Mouse (Mus musculus) MEL (cell line): ENCODE data around the gene Fbxw11. TPM values are rescaled to one million over a fixed set of nuclear protein-coding genes. Genes with fewer than 3 reads are reported as not detected.

Experiments
- DNase-seq: peaks from one replicate; pipeline ENCODE4 v3.0.0; 2011; ENCODE audit warnings: low read depth, low spot score
- H3K27ac ChIP-seq: 2 replicates; pipeline ENCODE4 v1.5.1; 2012; ENCODE audit warnings: low read depth, mild to moderate bottlenecking, control low read depth, low read length, moderate library complexity; ENCODE audit not compliant: control insufficient read depth
- H3K27me3 ChIP-seq, 2 experiments: fragments of 150-350 bp in 1 of 2; sonication (generic) in 1 of 2; 2 replicates each; pipeline ENCODE4 v1.6.1; 2012; ENCODE audit warnings: low read length in 2 of 2, mild to moderate bottlenecking in 2 of 2, improper control_type of control experiment in 1 of 2, moderate library complexity in 1 of 2; ENCODE audit not compliant: insufficient read depth in 2 of 2, control insufficient read depth in 1 of 2
- H3K36me3 ChIP-seq, 2 experiments: 2 replicates each; pipeline ENCODE4 v1.6.1; 2012 to 2014; ENCODE audit warnings: low read length in 2 of 2, improper control_type of control experiment in 1 of 2, inconsistent platforms in 1 of 2, mild to moderate bottlenecking in 1 of 2; ENCODE audit not compliant: insufficient read depth in 2 of 2, control insufficient read depth in 1 of 2
- H3K4me1 ChIP-seq, 2 experiments: fragments of 150-350 bp in 1 of 2; sonication (generic) in 1 of 2; 2 replicates each; pipeline ENCODE4 v1.6.1; 2012; ENCODE audit warnings: low read length in 2 of 2, improper control_type of control experiment in 1 of 2, mild to moderate bottlenecking in 1 of 2; ENCODE audit not compliant: insufficient read depth in 2 of 2, control insufficient read depth in 1 of 2
- H3K4me3 ChIP-seq, 2 experiments: fragments of 150-350 bp in 1 of 2; sonication (generic) in 1 of 2; 2 replicates each; pipeline ENCODE4 v1.5.1; 2012; ENCODE audit warnings: low read depth in 2 of 2, low read length in 2 of 2, mild to moderate bottlenecking in 2 of 2, moderate library complexity in 2 of 2, control low read depth in 1 of 2, improper control_type of control experiment in 1 of 2; ENCODE audit not compliant: control insufficient read depth in 1 of 2, insufficient read depth in 1 of 2
- H3K79me2 ChIP-seq: 2 replicates; pipeline ENCODE4 v1.6.1; 2012; ENCODE audit warnings: mild to moderate bottlenecking, low read length, moderate library complexity; ENCODE audit not compliant: control insufficient read depth, poor library complexity, insufficient read depth
- H3K9ac ChIP-seq: 2 replicates; pipeline ENCODE4 v1.6.1; 2012; ENCODE audit warnings: low read depth, mild to moderate bottlenecking, control low read depth, low read length, moderate library complexity; ENCODE audit not compliant: control insufficient read depth, poor library complexity, severe bottlenecking
- H3K9me3 ChIP-seq: fragments of 150-350 bp; sonication (generic); replicated peaks from 2 replicates; pipeline ENCODE4 v1.6.1; 2012; ENCODE audit warnings: mild to moderate bottlenecking, low read length, improper control_type of control experiment, moderate library complexity; ENCODE audit not compliant: insufficient read depth
- BHLHE40 ChIP-seq: IDR thresholded peaks from 2 replicates; pipeline ENCODE4 v1.6.1; 2012; ENCODE audit warnings: low read depth, mild to moderate bottlenecking, inconsistent platforms, low read length, improper control_type of control experiment, borderline replicate concordance
- CHD1 ChIP-seq: IDR thresholded peaks from 2 replicates; pipeline ENCODE4 v1.6.1; 2012; ENCODE audit warnings: low read depth, mild to moderate bottlenecking, inconsistent platforms, low read length, improper control_type of control experiment
- CHD2 ChIP-seq: IDR thresholded peaks from 2 replicates; pipeline ENCODE4 v1.6.1; 2011; ENCODE audit warnings: low read length, improper control_type of control experiment
- CTCF ChIP-seq, 3 experiments: IDR thresholded peaks in 2 of 3; conservative IDR thresholded peaks in 1 of 3; 2 replicates each; pipeline ENCODE4 v1.5.1; 2011 to 2012; ENCODE audit warnings: low read length in 3 of 3, low read depth in 2 of 3, mild to moderate bottlenecking in 2 of 3, improper control_type of control experiment in 1 of 3, inconsistent platforms in 1 of 3, mixed read lengths in 1 of 3, moderate library complexity in 1 of 3; ENCODE audit not compliant: control insufficient read depth in 1 of 3, insufficient read depth in 1 of 3, poor library complexity in 1 of 3, severe bottlenecking in 1 of 3
- ELF1 ChIP-seq: IDR thresholded peaks from 2 replicates; pipeline ENCODE4 v1.6.1; 2014; ENCODE audit warnings: low read depth, mild to moderate bottlenecking, inconsistent platforms, low read length, improper control_type of control experiment, moderate library complexity
- ETS1 ChIP-seq: IDR thresholded peaks from 2 replicates; pipeline ENCODE4 v1.6.1; 2012; ENCODE audit warnings: low read depth, mild to moderate bottlenecking, inconsistent platforms, low read length, improper control_type of control experiment, moderate library complexity
- GATA1 ChIP-seq: IDR thresholded peaks from 2 replicates; pipeline ENCODE4 v1.6.1; 2011; ENCODE audit warnings: low read depth, low read length, improper control_type of control experiment
- HCFC1 ChIP-seq: IDR thresholded peaks from 2 replicates; pipeline ENCODE4 v1.6.1; 2012; ENCODE audit warnings: low read depth, mild to moderate bottlenecking, inconsistent platforms, low read length, improper control_type of control experiment, moderate library complexity
- JUND ChIP-seq: IDR thresholded peaks from 2 replicates; pipeline ENCODE4 v1.6.1; 2011; ENCODE audit warnings: low read depth, mild to moderate bottlenecking, improper control_type of control experiment, low read length
- KAT2A ChIP-seq: conservative IDR thresholded peaks from 2 replicates; pipeline ENCODE4 v1.6.1; 2012; ENCODE audit warnings: low read depth, low read length, improper control_type of control experiment, inconsistent platforms
- MEF2A ChIP-seq: IDR thresholded peaks from 2 replicates; pipeline ENCODE4 v1.6.1; 2014; ENCODE audit warnings: low read depth, mild to moderate bottlenecking, inconsistent platforms, low read length, improper control_type of control experiment; ENCODE audit not compliant: poor library complexity, insufficient replicate concordance, severe bottlenecking; ENCODE audit errors: extremely low read depth
- MXI1 ChIP-seq: IDR thresholded peaks from 2 replicates; pipeline ENCODE4 v1.6.1; 2011; ENCODE audit warnings: mild to moderate bottlenecking, low read depth, low read length, improper control_type of control experiment
- MYB ChIP-seq: IDR thresholded peaks from 2 replicates; pipeline ENCODE4 v1.6.1; 2011; ENCODE audit warnings: mild to moderate bottlenecking, low read depth, low read length, improper control_type of control experiment
- MYC ChIP-seq: IDR thresholded peaks from 2 replicates; pipeline ENCODE4 v1.6.1; 2011; ENCODE audit warnings: low read depth, mild to moderate bottlenecking, low read length, improper control_type of control experiment, moderate library complexity
- NELFE ChIP-seq: IDR thresholded peaks from 2 replicates; pipeline ENCODE4 v1.6.1; 2011; ENCODE audit warnings: low read depth, low read length, improper control_type of control experiment
- NRF1 ChIP-seq: IDR thresholded peaks from 2 replicates; pipeline ENCODE4 v1.6.1; 2014; ENCODE audit warnings: low read depth, mild to moderate bottlenecking, inconsistent platforms, low read length, improper control_type of control experiment, moderate library complexity; ENCODE audit not compliant: poor library complexity, insufficient read depth, severe bottlenecking
- POLR2A ChIP-seq, 2 experiments: IDR thresholded peaks; 2 replicates each; pipeline ENCODE4 v1.6.1; 2011 to 2012; ENCODE audit warnings: low read length in 2 of 2, mild to moderate bottlenecking in 2 of 2, control low read depth in 1 of 2, improper control_type of control experiment in 1 of 2, low read depth in 1 of 2, moderate library complexity in 1 of 2; ENCODE audit not compliant: control insufficient read depth in 1 of 2, insufficient read depth in 1 of 2, poor library complexity in 1 of 2
- POLR2AphosphoS2 ChIP-seq: IDR thresholded peaks from 2 replicates; pipeline ENCODE4 v1.6.1; 2011; ENCODE audit warnings: low read length, improper control_type of control experiment
- POLR2AphosphoS5 ChIP-seq: IDR thresholded peaks from 2 replicates; pipeline ENCODE4 v1.6.1; 2012; ENCODE audit warnings: low read depth, borderline replicate concordance, mild to moderate bottlenecking, inconsistent platforms, low read length, moderate library complexity, mixed read lengths
- RAD21 ChIP-seq: IDR thresholded peaks from 2 replicates; pipeline ENCODE4 v1.6.1; 2011; ENCODE audit warnings: mild to moderate bottlenecking, low read depth, low read length, improper control_type of control experiment
- RCOR1 ChIP-seq: IDR thresholded peaks from 2 replicates; pipeline ENCODE4 v1.6.1; 2012; ENCODE audit warnings: low read depth, mild to moderate bottlenecking, inconsistent platforms, low read length, improper control_type of control experiment
- SMC3 ChIP-seq: IDR thresholded peaks from 2 replicates; pipeline ENCODE4 v1.6.1; 2011; ENCODE audit warnings: low read depth, low read length, improper control_type of control experiment
- TAL1 ChIP-seq: IDR thresholded peaks from 2 replicates; pipeline ENCODE4 v1.6.1; 2012; ENCODE audit warnings: mild to moderate bottlenecking, inconsistent platforms, low read length, moderate library complexity, mixed read lengths
- USF1 ChIP-seq: IDR thresholded peaks from 2 replicates; pipeline ENCODE4 v1.6.1; 2014; ENCODE audit warnings: low read depth, mild to moderate bottlenecking, inconsistent platforms, low read length, improper control_type of control experiment, moderate library complexity
- ZC3H11A ChIP-seq: IDR thresholded peaks from 2 replicates; pipeline ENCODE4 v1.6.1; 2012; ENCODE audit warnings: low read depth, mild to moderate bottlenecking, inconsistent platforms, low read length, improper control_type of control experiment
- ZKSCAN1 ChIP-seq: IDR thresholded peaks from 2 replicates; pipeline ENCODE4 v1.6.1; 2012; ENCODE audit warnings: low read depth, mild to moderate bottlenecking, inconsistent platforms, low read length, improper control_type of control experiment, moderate library complexity
- ZMIZ1 ChIP-seq: IDR thresholded peaks from 2 replicates; pipeline ENCODE4 v1.6.1; 2012; ENCODE audit warnings: low read depth, mild to moderate bottlenecking, inconsistent platforms, low read length, improper control_type of control experiment, moderate library complexity
- ZNF384 ChIP-seq: IDR thresholded peaks from 2 replicates; pipeline ENCODE4 v1.6.1; 2012; ENCODE audit warnings: low read depth, mild to moderate bottlenecking, inconsistent platforms, low read length, improper control_type of control experiment
- polyA plus RNA-seq, 2 experiments: library from polyadenylated mRNA; stranded (reverse) in 1 of 2; unstranded in 1 of 2; fragments of >175 nt in 1 of 2; fragments of >200 nt in 1 of 2; gene quantifications; 2 replicates each; pipeline versions ENCODE4 v1.2.1 to v1.2.4; 2012; ENCODE audit warnings: low replicate concordance in 2 of 2, low read depth in 1 of 2; ENCODE audit not compliant: insufficient read length in 2 of 2, insufficient read depth in 1 of 2, missing spikeins in 1 of 2
- total RNA-seq: library from RNA; depleted of rRNA; stranded (reverse); fragments of 300-350 nt; gene quantifications from 2 replicates; pipeline ENCODE4 v1.2.3, GENCODE M21; 2012

The Fbxw11 gene
- total and polyA plus RNA-seq, 3 experiments = 35.4 to 98.5 (median 53.5) TPM

- no peak for TF ChIP-seq MEF2A
These were observed 19.6 kb downstream of the Fbxw11 start (continued) for GRCm38 (mm10) chr11:32662082-32662656.

GRCm38 (mm10) chr11:32665639-32666038, 23.1 kb downstream of the Fbxw11 start:
- Histone ChIP-seq H3K36me3 (peaks cover 6 to 19% of the 10 kb centered on the region in 2 experiments), H3K4me1 (peaks cover 0 to 9% of the 10 kb centered on the region in 2 experiments; a peak in 1 of 4 replicates), H3K27me3 (no peaks in the 10 kb centered on the region), H3K27ac (no peak overlapping the region), H3K9ac (no peak overlapping the region), H3K9me3 (no peaks in the 10 kb centered on the region), H3K79me2 (peaks cover 20% of the 10 kb centered on the region), H3K4me3 (no peak overlapping the region)
- TF ChIP-seq GATA1 = no peak
- no peak for TF ChIP-seq ZMIZ1
- no peak for TF ChIP-seq KAT2A
- TF ChIP-seq ELF1 = no peak
- no peak for TF ChIP-seq MXI1
- no peak for TF ChIP-seq USF1
- no peak for TF ChIP-seq RAD21
- TF ChIP-seq ZKSCAN1 = no peak
- no peak for TF ChIP-seq HCFC1
- TF ChIP-seq NRF1 = no peak
- TF ChIP-seq TAL1 = no peak
- TF ChIP-seq CHD2 = no peak
- no peak for TF ChIP-seq MYC
- no peak for TF ChIP-seq CHD1
- no peak for TF ChIP-seq NELFE
- no peak for TF ChIP-seq MEF2A
- TF ChIP-seq POLR2A (IDR thresholded peaks at IDR 0.05; ENCODE audit: control insufficient read depth in 1 of 2, insufficient read depth in 1 of 2, low read depth in 1 of 2, low read length in 2 of 2, poor library complexity in 1 of 2) = no peak
- TF ChIP-seq BHLHE40 = no peak
- no peak for DNase-seq

GRCm38 (mm10) chr11:32666983-32667382, 24.5 kb downstream of the Fbxw11 start:
- Histone ChIP-seq H3K9ac (no peak overlapping the region), H3K27ac (no peak overlapping the region), H3K36me3 (peaks cover 4 to 14% of the 10 kb centered on the region in 2 experiments), H3K27me3 (no peaks in the 10 kb centered on the region)
- no peak for DNase-seq
- TF ChIP-seq CTCF (IDR thresholded peaks at IDR 0.05 in 2 of 3, conservative IDR thresholded peaks at IDR 0.05 in 1 of 3; ENCODE audit: control insufficient read depth in 1 of 3, insufficient read depth in 1 of 3, low read depth in 2 of 3, low read length in 3 of 3, poor library complexity in 1 of 3, severe bottlenecking in 1 of 3) (no peak), RCOR1 (no peak), POLR2AphosphoS2 (no peak), SMC3 (no peak), BHLHE40 (no peak), ZKSCAN1 (no peak), POLR2AphosphoS5 (no peak), KAT2A (no peak), ZNF384 (no peak), MYB (no peak), HCFC1 (no peak), ZC3H11A (no peak), RAD21 (no peak), JUND (no peak), ETS1 (no peak)
- TF ChIP-seq, all 39 proteins: peak for 0
- Histone ChIP-seq H3K79me2 (peaks cover 26% of the 10 kb centered on the region), H3K4me1 (peaks cover 0 to 9% of the 10 kb centered on the region in 2 experiments; a peak in 3 of 4 replicates), H3K9me3 (no peaks in the 10 kb centered on the region), H3K4me3 (no peak overlapping the region)
